Mouse (Mus musculus) spleen, postnatal 36 days (tissue): Measurements from ENCODE around the gene Fam163a.
"Not testable (repeated sequence)": the region's sequence is repeated elsewhere in the genome, so short reads cannot be mapped to it uniquely, and the experiment has no call there.

Source experiments
- DNase-seq, 2 experiments: peaks; one replicate each; pipeline ENCODE4 v3.0.0; 2022; ENCODE audit warnings: low spot score in 2 of 2, mixed read lengths in 1 of 2

Fam163a gene

GRCm38 (mm10) chr1:156204656-156205131, at the start of gene Fam163a:
Fam163a (minus strand) TSS chr1:156205026.
- no peak for DNase-seq

GRCm38 (mm10) chr1:156251096-156251495, 46.3 kb upstream of the Fam163a start:
- not testable (repeated sequence) for DNase-seq

- no peak for DNase-seq
These were observed 43.1 kb upstream of the Fam163a start for GRCm38 (mm10) chr1:156247893-156248292.

- peak; percentile 16 to 23 for DNase-seq
These were observed 37.0 kb upstream of the Fam163a start for GRCm38 (mm10) chr1:156241713-156242348.

GRCm38 (mm10) chr1:156241035-156241434, 36.2 kb upstream of the Fam163a start:
- peak; percentile 4 to 31 for DNase-seq

GRCm38 (mm10) chr1:156231122-156231521, 26.3 kb upstream of the Fam163a start:
- no peak for DNase-seq

- no peak for DNase-seq
These were observed 25.7 kb upstream of the Fam163a start for GRCm38 (mm10) chr1:156230339-156231089.

- peak in 1 of 2 experiments; percentile 8 for DNase-seq
These were observed 24.6 kb upstream of the Fam163a start for GRCm38 (mm10) chr1:156229448-156229847.

GRCm38 (mm10) chr1:156228728-156229127, 23.9 kb upstream of the Fam163a start:
- no peak for DNase-seq

GRCm38 (mm10) chr1:156226903-156227302, 22.1 kb upstream of the Fam163a start:
- DNase-seq = no peak

GRCm38 (mm10) chr1:156222205-156223000, 17.6 kb upstream of the Fam163a start:
- DNase-seq = no peak

- DNase-seq = no peak
These were observed 16.5 kb upstream of the Fam163a start for GRCm38 (mm10) chr1:156221327-156221726.

- no peak for DNase-seq
These were observed 13.7 kb upstream of the Fam163a start for GRCm38 (mm10) chr1:156218573-156218972.

GRCm38 (mm10) chr1:156217941-156218340, 13.1 kb upstream of the Fam163a start:
- no peak for DNase-seq

- peak; percentile 14 to 34 for DNase-seq
These were observed 12.6 kb upstream of the Fam163a start for GRCm38 (mm10) chr1:156217393-156217792.

GRCm38 (mm10) chr1:156216249-156216648, 11.4 kb upstream of the Fam163a start:
- DNase-seq = no peak

- DNase-seq = no peak
These were observed 9.8 kb upstream of the Fam163a start for GRCm38 (mm10) chr1:156214651-156215050.

GRCm38 (mm10) chr1:156212923-156213322, 8.1 kb upstream of the Fam163a start:
- DNase-seq = no peak

- no peak for DNase-seq
These were observed 7.0 kb upstream of the Fam163a start for GRCm38 (mm10) chr1:156211809-156212317.

GRCm38 (mm10) chr1:156205164-156205563, 338 bp upstream of the Fam163a start:
- no peak for DNase-seq

- DNase-seq = no peak
These were observed 718 bp downstream of the Fam163a start for GRCm38 (mm10) chr1:156203961-156204655.
